Mouse (Mus musculus): ENCODE data around the gene Pold1.

Gene Pold1

DNA sequence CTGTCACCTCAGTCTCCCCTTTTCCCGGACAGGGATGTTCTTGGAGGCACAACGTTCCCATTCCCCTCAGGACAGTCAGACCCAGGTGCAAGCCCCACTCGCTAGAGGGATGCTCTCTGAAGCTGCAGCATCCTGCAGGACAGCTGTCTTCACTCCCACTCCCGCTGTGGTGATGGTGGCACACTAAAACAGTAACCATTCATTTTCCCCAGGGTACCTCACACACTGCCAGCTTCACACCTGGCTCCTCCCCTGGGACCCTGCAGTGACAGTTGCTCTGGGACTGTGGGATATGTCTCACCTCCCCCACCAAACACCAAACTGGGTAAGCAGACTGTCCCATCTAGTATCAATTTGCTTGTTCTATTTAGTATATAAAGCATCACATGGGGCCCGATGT lies 924 bp downstream of the Pold1 start:
- DNase-seq (ENCODE audit: extremely low read depth, low read depth, low spot score) = no peak

- DNase-seq (ENCODE audit: extremely low read depth, low read depth, low spot score) = no peak
Measured at GRCm38 (mm10) chr7:44547041-44547440, 1.6 kb downstream of the Pold1 start.

DNA sequence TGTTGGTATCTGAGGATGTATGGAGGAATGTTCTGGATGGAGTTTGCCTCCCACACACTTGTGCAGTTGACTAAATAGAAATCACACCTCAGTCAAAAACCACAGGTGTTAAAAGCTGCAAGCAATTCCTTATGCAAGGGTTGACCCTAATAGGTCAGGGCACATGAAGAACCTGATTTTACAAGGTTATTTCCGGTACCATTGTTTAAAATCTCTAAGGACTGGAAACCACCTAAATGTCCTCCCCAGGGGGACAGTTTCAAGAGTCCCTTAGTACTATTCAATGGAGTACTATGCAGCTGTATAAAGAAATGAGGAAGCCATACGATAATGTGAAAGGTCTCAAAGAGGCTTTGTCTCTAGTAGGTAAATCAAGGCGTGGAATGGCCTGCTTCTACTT lies 2.4 kb downstream of the Pold1 start:
- no peak for DNase-seq (ENCODE audit: extremely low read depth, low read depth, low spot score)

GRCm38 (mm10) chr7:44543071-44543470 lies 5.6 kb downstream of the Pold1 start:
- no peak for DNase-seq (ENCODE audit: extremely low read depth, low read depth, low spot score)

GRCm38 (mm10) chr7:44542555-44542954 lies 6.1 kb downstream of the Pold1 start:
- no peak for DNase-seq (ENCODE audit: extremely low read depth, low read depth, low spot score)

DNA sequence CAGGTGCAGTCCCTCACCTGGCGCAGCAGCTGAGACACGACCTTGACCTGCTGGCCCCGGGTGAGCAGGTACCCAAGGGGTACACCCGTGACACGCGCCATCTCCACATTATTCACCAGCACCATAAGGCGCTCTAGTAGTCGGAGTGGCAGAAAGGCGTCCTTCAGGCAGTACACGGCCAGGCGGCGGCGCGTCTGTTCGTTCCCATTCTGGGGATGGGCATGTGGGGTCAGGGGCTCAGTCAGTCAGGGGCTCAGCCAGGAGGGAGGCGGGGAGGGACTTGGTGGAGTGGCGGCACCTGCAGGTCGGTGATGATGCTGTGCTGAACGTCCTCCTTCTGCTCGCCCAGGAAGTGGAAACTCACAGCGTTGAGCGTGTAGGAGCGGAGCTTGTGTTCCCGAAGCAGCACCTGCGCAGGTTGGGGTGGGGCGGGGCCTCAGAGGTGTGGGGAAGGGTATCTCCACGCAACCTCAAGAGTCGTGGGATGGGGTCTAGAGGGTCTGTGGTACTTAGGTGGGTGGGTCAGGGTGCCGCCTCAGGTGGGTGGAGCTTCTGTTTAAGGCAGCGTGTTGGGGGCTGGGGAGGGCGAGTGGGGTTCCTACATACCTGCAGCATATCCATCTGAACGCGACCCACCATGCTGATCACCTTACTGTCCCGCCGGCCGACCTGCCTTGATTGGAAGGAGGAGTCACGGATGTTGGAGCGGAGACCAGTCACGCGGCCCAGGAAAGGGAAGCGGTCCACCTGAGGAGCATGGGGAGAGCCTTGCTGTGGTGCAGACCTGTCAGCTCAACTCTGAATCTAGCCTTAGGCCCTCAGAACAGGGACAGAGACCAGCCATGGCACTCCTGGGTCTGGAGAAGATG lies 9.7 kb downstream of the Pold1 start:
- no peak for DNase-seq (ENCODE audit: extremely low read depth, low read depth, low spot score)

DNA sequence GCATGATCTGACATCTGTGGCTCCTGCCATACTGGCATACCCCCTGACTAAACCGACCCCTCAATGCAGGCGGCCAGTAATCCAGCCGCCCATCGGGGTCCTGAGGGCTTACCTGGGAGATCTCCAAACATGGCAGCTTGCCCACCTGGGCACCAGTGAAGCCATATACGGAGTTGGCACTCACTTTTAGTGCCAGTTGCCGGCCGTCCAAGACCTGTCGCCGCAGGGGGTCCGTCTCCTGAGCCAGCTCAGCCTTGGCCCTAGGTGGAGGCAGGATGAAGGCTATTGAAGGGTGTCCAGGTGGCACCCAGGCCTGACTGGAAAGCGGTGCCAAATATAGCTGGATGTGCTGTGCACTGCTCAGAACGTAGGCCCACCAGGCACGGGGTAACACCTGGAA lies 11.2 kb downstream of the Pold1 start:
- no peak for DNase-seq (ENCODE audit: extremely low read depth, low read depth, low spot score)

GRCm38 (mm10) chr7:44537009-44537408 lies 11.6 kb downstream of the Pold1 start:
- no peak for DNase-seq (ENCODE audit: extremely low read depth, low read depth, low spot score)

- DNase-seq (ENCODE audit: extremely low read depth, low read depth, low spot score) = peak; percentile 82
Measured at GRCm38 (mm10) chr7:44536590-44536968, 12.1 kb downstream of the Pold1 start.

DNA sequence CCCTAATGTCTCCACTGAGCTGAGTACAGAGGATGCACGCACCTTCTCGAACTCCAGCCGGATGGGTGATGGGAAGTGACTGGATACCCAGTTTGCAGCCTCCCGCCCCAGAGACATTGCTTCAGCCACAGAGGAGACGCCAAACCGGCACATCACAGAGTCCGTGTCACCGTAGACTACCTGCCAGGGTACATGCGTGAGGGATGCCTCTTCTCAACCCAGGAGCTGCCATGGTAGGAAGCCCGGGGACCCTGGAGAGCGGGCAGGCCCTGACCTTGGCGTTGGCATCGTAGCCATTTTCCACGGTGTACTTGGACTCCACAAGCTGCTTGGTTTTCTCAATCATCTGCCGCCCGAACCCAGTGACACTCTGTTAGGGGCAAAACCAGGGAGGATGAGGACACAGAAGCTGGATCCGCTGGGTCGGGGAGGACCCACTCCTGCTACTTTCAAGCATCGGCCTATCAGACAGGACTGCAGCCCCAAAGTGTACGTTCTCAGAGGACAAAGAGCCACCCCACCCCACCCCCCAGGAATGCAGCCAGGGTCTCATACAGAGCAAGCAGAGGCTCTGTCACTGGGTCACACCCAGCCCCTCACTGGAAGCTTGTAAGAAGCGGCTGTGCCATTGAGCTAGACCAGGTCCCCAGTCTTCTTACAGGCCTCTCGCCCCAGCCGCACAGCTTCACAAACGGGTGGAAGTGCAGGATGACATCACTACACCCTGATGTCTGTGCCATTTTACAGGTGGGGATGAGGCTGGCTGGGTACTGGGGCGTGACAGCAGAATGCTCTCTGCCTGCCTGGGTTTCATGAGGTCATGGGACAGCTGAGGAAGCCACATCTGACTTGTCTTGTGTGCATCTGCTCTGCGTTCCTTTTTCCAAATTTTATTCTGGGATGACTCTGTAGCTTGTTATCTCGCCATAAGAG lies 12.7 kb downstream of the Pold1 start:
- no peak for DNase-seq (ENCODE audit: extremely low read depth, low read depth, low spot score)

DNA sequence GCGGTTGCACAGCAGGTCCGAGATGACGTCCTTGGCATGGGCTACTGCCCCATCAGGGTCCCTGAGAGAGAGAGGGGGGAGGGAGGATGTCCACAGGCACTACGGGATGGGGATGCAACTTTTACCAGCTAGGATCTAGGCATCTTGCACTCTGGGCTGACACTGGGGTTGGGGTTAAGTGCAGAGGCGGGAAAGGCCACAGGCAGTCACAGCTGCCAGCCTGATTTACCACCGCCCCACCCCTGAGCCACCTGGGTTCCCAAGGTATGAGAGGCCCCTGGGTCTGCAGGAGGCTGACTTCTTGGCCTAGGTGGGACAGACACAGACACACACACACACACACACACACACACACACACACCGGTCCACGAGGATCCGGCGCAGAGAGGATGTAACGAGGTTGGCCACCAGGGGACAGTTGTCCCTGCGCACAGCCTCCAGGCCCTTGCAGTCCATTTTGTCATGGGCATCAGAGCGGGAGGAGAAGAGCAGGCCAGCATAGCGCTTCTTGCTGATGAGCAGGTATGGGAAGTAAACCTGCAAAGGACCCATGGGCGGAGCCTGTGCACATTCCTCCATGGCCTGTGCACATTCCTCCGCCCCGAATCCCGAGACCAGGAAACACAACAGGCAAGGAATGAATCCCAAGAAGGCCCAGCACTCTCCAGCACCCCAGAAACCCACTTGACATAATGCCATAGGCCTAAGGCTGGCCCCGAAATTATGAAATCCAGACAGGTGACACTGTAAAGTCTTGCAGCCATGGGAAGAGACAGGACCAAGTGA lies 13.8 kb downstream of the Pold1 start:
- no peak for DNase-seq (ENCODE audit: extremely low read depth, low read depth, low spot score)

GRCm38 (mm10) chr7:44534242-44534641 lies 14.4 kb downstream of the Pold1 start:
- no peak for DNase-seq (ENCODE audit: extremely low read depth, low read depth, low spot score)

DNA sequence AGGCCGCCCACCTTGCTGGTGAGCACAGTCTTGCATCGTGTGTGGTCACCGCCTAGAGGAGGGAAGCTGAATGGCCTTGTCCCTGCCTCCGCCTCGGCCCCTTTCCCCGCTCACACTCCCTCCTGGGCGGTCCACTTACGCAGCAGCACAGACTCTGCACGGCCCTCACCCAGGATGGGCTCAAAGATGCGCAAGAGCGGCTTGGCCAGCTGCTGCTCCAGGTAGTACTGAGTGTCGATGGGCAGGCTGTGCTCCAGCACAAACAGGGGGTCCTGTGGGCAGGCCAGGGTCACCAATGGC lies 15.0 kb downstream of the Pold1 start:
- DNase-seq (ENCODE audit: extremely low read depth, low read depth, low spot score) = no peak

- no peak for DNase-seq (ENCODE audit: extremely low read depth, low read depth, low spot score)
Measured at GRCm38 (mm10) chr7:44532918-44533745, 15.5 kb downstream of the Pold1 start.

GRCm38 (mm10) chr7:44531946-44532732 lies 16.5 kb downstream of the Pold1 start, which contains the start of gene Spib:
Spib (minus strand) TSS chr7:44532071.
- no peak for DNase-seq (ENCODE audit: extremely low read depth, low read depth, low spot score)

GRCm38 (mm10) chr7:44531207-44531606 lies 17.4 kb downstream of the Pold1 start:
- no peak for DNase-seq (ENCODE audit: extremely low read depth, low read depth, low spot score)

GRCm38 (mm10) chr7:44530507-44530906 lies 18.1 kb downstream of the Pold1 start:
- no peak for DNase-seq (ENCODE audit: extremely low read depth, low read depth, low spot score)

GRCm38 (mm10) chr7:44529518-44529917 lies 19.1 kb downstream of the Pold1 start:
- DNase-seq (ENCODE audit: extremely low read depth, low read depth, low spot score) = no peak

Data from fat pad, adult 2 months (tissue).